Mouse (Mus musculus) gastrocnemius, postnatal 4 days (tissue): Measurements from ENCODE around the gene Kdm3a. TPM values are rescaled to one million over a fixed set of nuclear protein-coding genes. Genes with fewer than 3 reads are reported as not detected.

Experiments
- DNase-seq, 2 experiments: peaks; one replicate each; pipeline ENCODE4 v3.0.0; 2021 to 2022; ENCODE audit warnings: low spot score in 2 of 2, mixed read lengths in 2 of 2
- long read RNA-seq, 2 experiments: library from polyadenylated mRNA; stranded (forward); transcript quantifications; one replicate each; pipeline ENCODE4 v2.0.0; 2021
- total RNA-seq, 2 experiments: library from RNA; stranded (reverse); gene quantifications; 2 replicates each; pipeline ENCODE4 v1.2.3; 2021

Kdm3a gene
- 10 to 100 TPM; 33.5 to 37.5 TPM for total RNA-seq
- long read RNA-seq, experiment 1, full-length matches to known transcripts: 5 of 19 reads
- long read RNA-seq, experiment 1, partial matches to known transcripts: 5 of 19 reads
- long read RNA-seq, experiment 1, other reads (novel, unspliced or antisense): 9 of 19 reads
- long read RNA-seq, experiment 2, full-length matches to known transcripts: 4 of 24 reads
- long read RNA-seq, experiment 2, partial matches to known transcripts: 5 of 24 reads
- long read RNA-seq, experiment 2, other reads (novel, unspliced or antisense): 15 of 24 reads

DNA sequence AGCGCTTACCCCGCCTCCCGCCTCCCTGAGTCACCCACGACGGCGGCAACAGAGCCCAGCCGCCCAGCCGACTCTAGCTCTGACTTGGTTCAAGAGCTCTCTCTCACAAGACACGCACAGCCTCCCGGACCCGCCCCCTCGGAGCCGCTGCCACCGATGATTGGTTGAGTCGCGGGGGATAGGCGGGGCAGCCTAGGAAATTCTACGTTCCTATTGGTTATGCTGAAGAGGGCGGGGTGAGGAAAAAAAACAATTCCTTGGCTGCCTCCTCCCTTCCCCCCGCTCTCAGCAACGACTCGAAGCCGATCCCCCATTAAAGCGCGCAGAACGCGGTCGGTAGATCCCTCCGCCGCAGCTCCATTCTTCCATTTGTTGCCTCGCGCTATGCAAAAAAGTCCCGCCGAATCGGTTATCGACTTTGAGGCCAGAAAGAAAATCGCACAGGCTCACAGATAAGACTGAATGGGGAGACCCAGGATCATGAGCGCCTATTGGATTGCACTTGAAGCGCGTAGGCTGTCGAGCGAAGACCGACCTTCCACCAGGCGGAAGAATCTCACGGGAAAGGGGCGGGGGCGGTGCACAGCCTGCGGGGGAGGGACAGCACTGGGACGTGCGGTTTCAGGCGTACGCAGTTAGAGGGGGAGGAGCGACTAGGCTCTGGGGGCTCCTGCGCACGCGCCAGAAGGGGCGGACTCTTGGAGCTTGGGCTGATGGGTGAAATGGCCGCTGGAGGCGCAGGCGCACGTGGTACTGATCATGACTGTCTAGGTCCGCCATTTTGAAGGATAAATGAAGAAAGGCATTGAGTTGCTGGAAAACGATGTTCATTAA is at the start of gene Kdm3a:
TSS of gene Kdm3a (minus strand) at position 162 of the 834 bp plus-strand sequence.
- peak; percentile 96 to 98 for DNase-seq

DNA sequence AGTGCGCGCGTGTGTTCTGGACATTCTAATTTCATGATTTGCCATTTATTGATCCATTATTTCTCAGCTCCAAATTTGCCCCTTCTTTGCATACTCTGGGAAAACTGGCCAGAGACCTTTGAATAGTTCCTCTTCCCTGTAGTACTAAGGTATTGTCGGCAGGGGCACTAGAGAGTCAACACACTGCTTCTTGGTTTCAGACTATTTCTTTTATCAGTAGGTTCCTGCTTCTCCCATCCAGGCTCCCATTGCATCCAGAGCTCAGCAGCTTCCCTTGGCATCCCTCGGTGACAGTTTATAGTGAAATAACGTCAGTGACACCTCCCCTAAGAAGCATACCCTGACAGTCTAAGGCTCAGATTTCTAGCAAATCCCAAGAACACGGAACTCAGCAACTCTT is 46.1 kb upstream of the Kdm3a start:
- no peak for DNase-seq

DNA sequence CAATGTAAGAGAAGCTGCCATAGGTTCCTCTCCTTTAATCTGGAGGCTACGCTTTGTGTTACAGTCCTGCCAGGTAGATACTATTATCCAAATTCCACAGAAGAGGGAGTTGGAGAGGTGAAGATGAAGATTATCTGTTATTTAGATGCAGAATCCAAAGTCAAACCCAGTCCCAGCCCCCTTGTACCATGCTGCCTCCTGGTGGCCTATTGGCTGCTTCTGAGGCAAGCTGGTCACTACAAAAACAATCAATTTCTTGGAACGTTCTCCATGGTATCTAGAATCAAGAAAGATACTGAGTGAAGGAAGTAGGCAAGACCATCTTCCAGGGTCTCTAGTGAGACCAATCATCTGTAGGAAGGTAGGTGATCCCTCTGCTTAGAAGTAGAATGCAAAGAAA is 40.4 kb upstream of the Kdm3a start:
- no peak for DNase-seq

DNA sequence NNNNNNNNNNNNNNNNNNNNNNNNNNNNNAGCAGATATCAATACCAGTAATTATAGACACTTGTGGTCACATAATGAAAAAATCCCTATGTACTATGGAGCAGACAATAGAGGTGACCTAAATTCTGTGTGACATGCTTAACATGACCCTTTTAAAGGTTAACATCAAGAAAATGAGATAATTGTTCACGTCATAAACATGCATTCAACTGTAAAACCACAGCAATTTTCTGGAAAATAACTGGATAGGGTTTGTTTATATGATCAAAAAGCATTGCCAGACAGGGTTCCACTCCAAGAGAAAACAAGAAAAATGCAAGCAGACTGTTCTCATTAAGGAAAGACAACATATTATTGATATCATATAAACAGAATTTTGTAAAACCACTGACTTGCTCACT is 31.7 kb upstream of the Kdm3a start:
- DNase-seq: no peak

DNA sequence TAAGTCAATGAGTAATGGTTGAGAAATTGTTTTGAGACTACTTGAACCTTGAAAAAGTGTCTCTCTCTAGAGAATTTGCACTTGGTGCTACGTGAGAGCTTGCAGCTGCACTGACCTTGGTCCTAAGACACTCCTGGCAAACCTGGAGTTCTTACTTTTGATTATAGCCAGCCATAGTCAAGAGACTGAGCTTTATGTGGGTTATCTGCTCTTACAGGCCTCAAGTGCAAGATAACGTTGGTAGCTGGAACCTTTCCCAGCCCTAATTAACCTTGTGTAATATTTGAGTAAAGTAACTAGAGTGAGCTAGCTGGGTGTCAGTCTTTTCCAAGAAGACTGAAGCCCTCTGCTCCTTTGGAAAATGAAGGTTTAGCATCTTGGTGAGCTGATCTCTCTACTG is 25.5 kb upstream of the Kdm3a start:
- DNase-seq: no peak

DNA sequence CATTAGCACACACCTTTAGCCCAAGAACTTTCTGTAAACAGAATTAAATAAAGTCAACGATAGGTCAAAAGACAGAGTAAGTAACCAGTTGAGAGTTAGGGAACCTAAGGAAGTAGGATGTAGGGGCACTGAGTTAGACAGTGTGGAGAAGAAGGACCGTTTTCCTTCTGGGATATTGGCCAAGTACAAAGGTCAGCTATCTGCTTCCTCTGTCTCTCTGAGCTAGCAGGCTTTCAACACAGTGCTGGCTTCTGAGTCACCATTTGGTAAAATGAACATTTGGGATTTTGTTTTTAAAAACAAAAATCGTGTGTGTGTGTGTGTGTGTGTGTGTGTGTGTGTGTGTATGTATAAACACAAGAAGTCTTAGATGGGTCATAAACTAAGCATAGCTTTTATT is 23.0 kb upstream of the Kdm3a start:
- no peak for DNase-seq

DNA sequence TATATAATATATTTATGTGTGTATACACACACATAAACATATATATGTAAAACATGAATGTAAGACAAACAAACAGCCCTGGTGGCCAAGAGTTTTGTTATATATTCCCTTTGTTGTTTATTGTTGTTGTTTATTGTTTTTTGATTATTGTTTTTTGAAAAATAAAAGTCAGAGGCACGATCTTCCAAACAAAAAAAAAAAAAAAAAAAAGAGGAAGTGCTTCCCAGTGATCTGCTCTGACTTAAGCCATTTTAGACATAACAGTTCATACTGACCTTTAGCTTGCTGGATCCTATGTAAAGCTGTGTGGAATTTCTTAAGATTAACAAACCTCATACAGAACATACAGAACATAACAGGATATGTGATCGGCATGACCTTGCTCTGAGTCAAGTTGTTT is 19.1 kb upstream of the Kdm3a start:
- DNase-seq: no peak

DNA sequence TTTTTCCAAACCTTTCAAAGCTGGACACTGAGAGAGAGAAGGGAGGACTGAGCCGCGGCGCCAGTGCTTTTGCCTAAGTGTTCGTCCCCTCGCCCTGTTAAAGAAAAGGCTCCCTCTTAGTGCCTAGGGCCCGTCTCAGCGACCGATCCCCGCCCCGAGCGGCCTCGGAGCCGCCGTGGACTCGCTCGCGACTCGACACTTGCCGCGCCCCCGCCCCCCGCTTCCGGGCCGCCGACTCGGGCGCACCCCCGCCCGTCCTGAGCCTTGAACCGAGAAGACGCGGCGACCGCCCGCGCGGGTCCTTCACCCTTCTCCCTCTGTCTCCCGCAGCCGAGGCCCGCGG is 333 bp downstream of the Kdm3a start:
- DNase-seq: no peak

DNA sequence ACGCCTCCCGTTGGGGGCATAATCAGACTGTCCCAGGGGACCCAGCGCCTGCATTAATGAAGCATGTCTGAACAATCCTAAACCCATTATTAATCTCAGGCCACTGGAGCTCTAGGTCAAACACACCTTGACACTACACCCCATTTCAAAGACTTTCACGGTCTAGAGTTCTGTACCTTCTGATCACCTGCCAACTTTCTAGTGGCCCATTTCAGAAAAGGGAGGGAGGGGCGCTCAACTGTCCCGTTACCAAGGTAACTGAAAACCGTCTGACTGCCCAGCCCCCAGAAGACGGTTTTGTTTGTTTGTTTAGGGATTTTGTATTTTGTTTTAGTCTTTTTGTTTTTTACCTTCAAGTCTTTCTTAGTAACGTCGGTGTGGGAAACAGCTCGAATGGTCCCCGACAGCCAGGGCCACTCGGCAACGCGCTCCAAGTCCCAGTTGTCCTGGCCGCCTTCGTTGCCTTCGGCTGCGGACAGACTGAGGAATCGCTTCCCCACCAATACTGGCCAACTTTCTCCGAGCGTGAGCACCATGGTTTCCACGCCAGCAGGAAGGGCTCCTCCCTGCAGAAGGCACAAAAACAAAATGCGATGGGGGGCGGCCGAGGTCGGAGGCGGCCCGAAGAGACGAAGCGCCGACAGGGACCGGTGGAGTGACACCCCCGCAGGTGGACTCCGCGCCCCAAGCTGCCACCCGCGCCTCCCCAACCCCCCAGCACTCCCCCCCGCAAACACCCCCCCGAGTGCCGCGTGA is 906 bp downstream of the Kdm3a start:
- peak; percentile 34 to 63 for DNase-seq

DNA sequence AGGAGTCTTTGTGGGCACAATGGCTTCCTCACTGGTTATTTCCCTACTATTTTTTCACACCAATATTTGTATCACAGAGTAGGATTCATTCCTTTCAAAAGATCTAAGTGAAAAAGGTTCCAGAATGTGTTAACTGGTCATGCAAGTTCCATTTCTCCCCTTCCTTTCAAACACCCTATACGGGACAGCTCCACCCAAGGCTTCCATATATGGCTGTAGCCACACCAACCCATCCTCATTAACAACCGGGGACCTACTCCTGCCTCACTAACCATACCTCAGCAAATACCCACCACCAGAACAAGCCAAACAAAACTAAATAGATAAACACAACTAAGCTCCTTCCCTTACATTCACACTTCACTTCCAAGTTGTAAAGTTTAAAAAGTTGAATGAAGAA is 1.6 kb downstream of the Kdm3a start:
- DNase-seq: no peak

DNA sequence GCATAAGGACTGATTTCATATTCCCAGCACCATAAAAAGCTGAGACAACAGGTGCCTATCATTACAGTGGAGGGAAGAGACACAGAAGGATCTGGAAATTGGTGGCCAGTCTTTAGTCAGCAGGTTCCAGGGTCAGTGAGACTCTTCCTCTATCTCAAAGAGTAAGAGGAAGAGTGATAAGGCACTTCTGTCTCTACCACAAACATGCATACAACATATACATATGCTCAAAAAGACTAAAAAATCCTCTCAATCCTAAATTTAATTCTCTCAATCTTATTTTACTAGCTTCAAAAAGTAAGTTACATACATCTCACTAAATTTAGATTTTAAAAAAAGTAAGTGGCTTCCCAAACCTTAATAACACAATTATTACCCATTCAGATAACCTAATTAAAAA is 5.5 kb downstream of the Kdm3a start:
- DNase-seq: no peak

DNA sequence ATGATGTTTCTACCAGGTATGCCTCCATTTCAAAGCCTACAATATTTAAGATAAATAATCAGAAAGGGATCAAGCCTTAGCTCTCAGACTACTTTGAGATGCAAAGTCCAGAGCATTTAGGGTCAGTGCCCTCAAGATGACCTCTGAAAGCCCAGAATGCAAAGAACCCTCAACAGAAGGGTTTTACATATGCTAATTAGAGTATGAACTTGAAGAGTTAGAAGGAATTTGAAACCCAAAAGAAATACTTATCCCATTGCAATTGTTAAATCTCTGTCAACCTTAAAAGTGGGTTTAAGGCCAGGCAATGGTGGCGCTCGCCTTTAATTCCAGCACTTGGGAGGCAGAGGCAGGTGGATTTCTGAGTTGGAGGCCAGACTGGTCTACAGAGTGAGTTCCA is 6.8 kb downstream of the Kdm3a start:
- DNase-seq: no peak

DNA sequence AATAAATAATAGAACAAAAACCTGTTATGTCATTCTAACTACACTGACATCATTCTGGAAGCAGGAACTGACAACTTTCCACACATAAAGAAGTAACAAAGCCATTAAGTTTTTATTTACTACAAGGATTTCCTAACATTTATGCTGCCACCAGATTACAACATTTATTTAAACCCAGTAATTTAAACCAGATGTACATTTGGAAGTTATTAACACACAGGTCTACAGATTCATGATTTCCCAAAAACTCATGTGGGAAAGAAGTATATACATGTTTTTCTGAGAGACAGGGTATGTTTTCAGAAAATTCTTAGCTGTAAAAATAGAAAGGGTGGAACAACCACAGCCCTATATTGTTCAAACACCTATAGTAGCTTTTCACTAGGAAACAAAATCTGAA is 8.1 kb downstream of the Kdm3a start:
- DNase-seq: no peak

DNA sequence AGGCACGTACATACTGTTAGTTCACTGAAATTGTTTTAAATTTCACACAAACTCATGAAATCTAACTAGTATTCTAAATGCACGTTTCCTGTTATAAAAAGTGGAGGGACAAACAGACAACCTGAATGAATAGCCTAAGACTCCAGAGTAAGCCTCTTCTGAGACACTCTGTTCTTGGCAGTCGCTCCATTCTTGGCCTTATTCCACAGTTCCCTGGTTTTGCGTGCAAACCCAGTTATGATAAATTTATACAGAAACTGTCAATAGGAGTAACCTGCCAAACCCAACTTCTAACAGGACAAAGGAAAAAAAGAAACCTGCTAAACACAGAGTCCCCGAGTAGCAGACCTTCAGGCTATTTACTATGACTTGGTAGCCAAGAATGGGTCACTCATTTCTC is 10.8 kb downstream of the Kdm3a start:
- no peak for DNase-seq

DNA sequence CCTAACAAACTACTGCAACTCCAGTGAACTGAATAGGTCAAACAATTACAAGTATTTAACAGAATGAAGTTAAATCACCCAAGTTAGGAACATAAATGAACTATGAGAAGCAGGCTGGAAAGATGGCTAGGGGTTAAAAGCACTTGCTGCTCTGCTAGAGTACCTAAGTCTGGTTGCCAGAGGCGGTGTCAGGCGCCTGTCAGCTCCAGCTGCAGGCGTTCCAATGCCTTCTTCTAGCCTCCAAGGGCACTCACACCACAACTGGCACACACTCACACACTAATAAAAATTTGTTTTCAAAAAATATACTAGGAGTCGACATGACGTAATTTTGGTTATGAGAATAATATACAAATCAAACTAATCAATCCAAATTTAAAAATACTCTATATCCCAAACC is 11.2 kb downstream of the Kdm3a start:
- DNase-seq: no peak

DNA sequence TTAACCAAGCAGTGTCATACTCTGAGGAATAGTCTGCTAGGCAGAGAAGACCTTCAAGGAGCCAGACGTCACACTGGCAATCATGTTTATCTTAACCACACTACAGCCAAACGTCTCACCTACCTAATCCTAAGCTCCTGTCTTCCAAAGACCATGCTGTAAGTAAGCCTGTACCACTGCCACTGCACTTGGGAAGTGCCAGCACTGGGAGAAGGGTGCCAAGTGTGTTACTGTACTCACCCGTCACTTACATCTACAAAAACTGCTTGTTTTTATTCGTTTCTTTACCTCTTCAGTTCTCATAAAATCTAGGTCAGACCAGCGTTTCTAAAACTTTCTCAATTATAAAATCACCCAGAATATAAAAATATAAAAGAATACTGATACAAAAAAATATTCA is 15.8 kb downstream of the Kdm3a start:
- DNase-seq: no peak

DNA sequence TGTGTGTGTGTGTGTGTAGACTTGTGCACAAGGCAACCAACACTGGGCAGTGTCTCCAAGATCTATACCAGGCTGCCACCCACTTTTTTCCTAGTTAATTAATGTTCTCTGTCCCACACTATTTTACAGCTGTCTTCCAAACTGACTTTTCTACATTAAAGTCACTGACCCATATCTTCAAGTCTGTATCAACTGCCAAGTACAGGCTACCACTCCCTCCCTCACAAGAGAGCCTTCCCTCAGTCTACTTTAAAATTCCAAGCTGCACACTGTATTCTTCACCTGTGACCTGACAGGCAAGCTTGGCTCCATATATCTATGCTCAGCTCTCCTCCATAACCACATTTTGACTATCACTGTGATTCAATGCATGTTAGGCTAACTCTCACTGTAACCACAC is 19.6 kb downstream of the Kdm3a start:
- DNase-seq: no peak

DNA sequence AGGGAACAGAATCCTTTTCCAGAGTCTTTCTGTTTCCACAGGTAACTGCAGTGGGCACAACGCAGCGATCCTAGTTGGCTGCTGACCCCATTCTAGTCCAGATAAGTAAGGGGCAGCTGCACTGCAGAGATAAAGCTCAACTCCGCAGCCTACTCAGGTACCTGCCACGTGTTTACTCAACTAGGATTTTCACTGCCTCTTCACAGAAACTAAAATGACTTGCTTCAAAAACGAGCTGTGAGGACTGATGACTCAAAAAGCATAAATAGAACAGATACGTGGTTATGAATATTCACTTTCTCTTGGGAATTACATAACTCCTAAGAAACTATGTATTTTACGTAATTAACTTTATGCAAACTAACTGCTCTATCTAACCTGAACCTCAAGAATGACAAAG is 22.8 kb downstream of the Kdm3a start:
- no peak for DNase-seq

DNA sequence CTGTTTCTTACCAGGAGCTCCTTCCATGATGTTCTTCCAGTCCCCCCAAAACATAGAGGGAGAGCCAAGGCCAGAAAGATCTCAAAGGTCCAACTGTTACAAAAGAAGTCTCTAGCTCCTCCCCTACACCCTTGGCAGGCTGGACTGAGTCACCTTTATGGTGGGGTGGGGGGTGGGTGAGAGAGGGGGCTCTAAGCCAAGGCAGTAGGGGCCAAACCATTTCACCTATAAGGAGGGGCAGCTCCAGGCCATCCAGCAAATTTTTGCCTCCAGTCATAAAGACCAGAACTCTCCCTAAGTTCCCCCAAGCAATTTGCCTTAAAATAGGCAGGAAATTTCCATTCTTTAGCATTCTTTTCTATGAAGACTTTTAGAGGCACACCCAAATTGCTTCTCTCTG is 23.8 kb downstream of the Kdm3a start:
- no peak for DNase-seq

DNA sequence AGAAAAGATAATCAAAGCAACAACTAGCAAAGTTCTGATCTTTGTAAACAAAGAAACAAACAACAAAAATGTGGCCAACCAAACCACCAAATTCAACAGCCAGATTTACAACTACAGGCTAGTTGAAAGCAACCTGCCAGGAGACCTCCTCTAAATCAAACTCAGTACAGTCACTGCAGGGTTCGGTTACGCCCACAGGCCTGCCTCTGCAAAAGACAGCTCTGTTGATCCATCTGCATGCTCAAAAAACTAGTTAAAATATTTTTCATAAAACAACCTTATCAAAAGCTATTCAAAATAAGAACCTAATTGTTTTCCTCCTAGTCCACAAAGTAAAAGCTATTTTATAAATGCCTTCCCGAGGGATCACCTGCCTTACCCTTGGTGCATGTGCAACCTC is 25.0 kb downstream of the Kdm3a start:
- no peak for DNase-seq

DNA sequence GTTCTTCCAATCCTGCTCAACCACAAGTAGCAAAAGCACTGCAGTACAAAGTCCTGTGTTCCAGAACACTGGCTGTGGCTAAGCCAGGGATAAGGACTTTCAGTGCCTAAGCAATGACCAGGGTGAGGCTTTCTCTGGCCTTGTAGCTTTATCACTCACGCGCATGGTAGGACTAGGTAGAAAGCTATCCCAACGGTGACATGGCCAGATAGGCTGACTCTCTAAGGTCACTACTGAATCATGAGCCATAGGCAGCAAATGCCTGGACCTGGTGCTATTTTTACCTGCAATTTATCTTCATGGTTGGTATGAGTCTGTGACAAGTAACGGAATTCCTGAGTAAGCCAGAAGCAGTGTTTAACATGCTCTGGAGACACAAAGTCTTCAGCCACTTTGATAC is 42.6 kb downstream of the Kdm3a start:
- no peak for DNase-seq

DNA sequence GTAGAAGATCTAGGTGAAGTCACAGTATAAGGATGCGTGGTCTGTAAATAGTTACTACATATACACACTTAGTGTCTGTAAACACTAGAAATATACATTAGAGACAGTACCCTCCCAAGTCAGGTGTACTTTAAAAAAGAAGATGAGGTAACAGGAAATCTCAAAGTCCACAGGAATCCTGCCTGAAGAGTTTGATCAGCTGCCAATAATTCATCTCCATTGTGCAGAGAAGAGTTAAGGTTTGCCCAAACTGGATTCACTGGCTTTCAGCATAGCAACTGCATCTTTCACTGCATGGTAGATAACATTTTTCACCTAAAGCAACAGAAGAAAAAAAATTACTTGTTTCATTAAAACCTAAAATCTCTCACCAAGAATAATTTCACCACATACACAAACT is 43.4 kb downstream of the Kdm3a start:
- DNase-seq: no peak
